Mouse (Mus musculus) adrenal gland, postnatal 4 days (tissue): ENCODE results near the gene Zfp558. TPM values are rescaled to one million over a fixed set of nuclear protein-coding genes. Genes with fewer than 3 reads are reported as not detected.
"Not testable (repeated sequence)": the region's sequence is repeated elsewhere in the genome, so short reads cannot be mapped to it uniquely, and the experiment has no call there.

ENCODE experiments used
- DNase-seq, 2 experiments: peaks; one replicate each; pipeline ENCODE4 v3.0.0; 2021 to 2022; ENCODE audit warnings: low spot score in 2 of 2, mixed read lengths in 2 of 2
- long read RNA-seq, 2 experiments: library from polyadenylated mRNA; stranded (forward); transcript quantifications; one replicate each; pipeline ENCODE4 v2.0.0; 2021
- microRNA-seq: library from miRNA; unstranded; fragments of <30 nt; microRNA quantifications from one replicate; pipeline ENCODE4 v1.2.0, GENCODE M21; 2021
- total RNA-seq, 2 experiments: library from RNA; stranded (reverse); gene quantifications; 2 replicates each; pipeline ENCODE4 v1.2.3; 2021

Zfp558 gene
- total RNA-seq = 1 to 10 TPM; 4.2 to 4.7 TPM
- long read RNA-seq, experiment 1, partial matches to known transcripts = 0 of 1 reads
- long read RNA-seq, experiment 1, other reads (novel, unspliced or antisense) = 1 of 1 reads
- long read RNA-seq, experiment 2 = 0 reads

- no peak for DNase-seq
Measured at GRCm38 (mm10) chr9:18478168-18478567, at the start of gene Zfp558, which contains the start of gene Mbd3l1. TSS of gene Zfp558 (minus strand) at chr9:18478268. TSS of gene Mbd3l1 (plus strand) at chr9:18478359.

- DNase-seq = no peak
Measured at GRCm38 (mm10) chr9:18508098-18508497, 30.0 kb upstream of the Zfp558 start.

GRCm38 (mm10) chr9:18473324-18474128 is 4.5 kb downstream of the Zfp558 start:
- peak; percentile 27 to 37 for DNase-seq

GRCm38 (mm10) chr9:18468005-18468404 is 10.1 kb downstream of the Zfp558 start:
- no peak for DNase-seq

- no peak for DNase-seq
Measured at GRCm38 (mm10) chr9:18467350-18467749, 10.7 kb downstream of the Zfp558 start.

- DNase-seq = no peak
Measured at GRCm38 (mm10) chr9:18456520-18456919, 21.5 kb downstream of the Zfp558 start.

- no peak for DNase-seq
Measured at GRCm38 (mm10) chr9:18431687-18432086, 46.4 kb downstream of the Zfp558 start.

GRCm38 (mm10) chr9:18430354-18430753 is 47.7 kb downstream of the Zfp558 start, which contains the start of gene Mbd3l2:
TSS of gene Mbd3l2 (plus strand) at chr9:18430654.
- DNase-seq = no peak

GRCm38 (mm10) chr9:18412371-18412770 is 65.7 kb downstream of the Zfp558 start:
- DNase-seq = not testable (repeated sequence)

Small RNA genes lying within 50 kb of the gene (microRNA-seq; reads per million reads assigned to microRNA genes)
- gene Gm22854 = not detected

Other genes with a start within 250 kb of the Zfp558 start
- 10 to 100 TPM; 45.5 to 47.2 TPM for gene Chordc1, start 186.1 kb downstream of the Zfp558 start, total RNA-seq
- gene Naalad2, start 75.3 kb downstream of the Zfp558 start, total RNA-seq = 1 to 10 TPM; 6.4 to 9.0 TPM
- gene Ubtfl1, start 73.8 kb downstream of the Zfp558 start, total RNA-seq = not detected
- gene Mbd3l2, start 47.6 kb downstream of the Zfp558 start, total RNA-seq = not detected
- gene Mbd3l1, start 91 bp upstream of the Zfp558 start, total RNA-seq = not detected
- 1 to 10 TPM; 5.4 TPM for gene Muc16, start 196.3 kb upstream of the Zfp558 start, total RNA-seq